Mouse (Mus musculus): ENCODE measurements around the gene Llph. TPM values are rescaled to one million over a fixed set of nuclear protein-coding genes. Genes with fewer than 3 reads are reported as not detected.
A peak's percentile ranks its signal among the peaks of the same experiment; 100 is the strongest.

Llph gene
- 53.7 and 56.6 TPM in 2 replicates for polyA plus RNA-seq (2014; fragmentation: Nextera tagmentation; extraction: Ambion mirVana)

DNA sequence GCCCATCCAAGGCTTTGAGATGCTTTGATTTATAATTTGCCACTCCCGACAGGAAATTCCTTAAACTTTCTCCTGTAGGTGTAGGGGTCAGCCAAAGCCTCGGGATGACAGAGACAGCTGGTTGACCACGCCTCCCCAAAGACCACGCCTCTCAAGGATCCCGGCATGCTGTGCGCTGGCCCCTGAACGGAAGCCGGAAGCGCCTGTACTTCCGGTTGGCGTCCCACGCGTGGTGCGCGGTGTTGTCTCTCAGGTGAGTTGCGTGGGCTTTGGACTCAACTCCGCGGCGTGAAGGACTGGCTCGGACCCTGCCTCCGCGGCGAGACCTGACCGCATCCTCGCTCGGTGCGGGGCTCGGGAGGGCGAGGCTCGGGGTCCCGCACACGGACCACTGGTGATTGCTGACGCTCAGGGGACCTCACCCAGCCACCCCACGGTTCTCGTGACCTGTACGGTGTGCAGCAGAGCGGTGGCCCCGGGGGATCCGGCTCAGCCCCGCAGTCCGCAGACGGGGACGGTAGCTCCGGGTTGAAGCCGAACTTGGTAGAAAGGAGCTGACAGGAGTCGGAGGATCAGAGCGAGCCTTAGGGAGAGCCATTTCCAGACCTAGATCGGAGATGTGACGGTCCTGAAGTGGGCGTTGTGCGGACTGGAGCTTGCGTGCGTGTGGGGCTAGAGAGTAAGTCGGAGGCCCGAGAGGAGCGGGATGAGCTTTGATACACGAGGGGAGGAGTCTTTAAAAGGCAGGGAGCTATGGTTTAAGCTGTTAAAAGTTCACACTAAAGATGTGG is at the start of gene Llph:
Gene Llph (plus strand): TSS at position 200 of the 791 bp plus-strand sequence.
- Histone ChIP-seq H3K4me2 (replicated peaks; ENCODE audit: low read depth, low read length) (peak within 1 kb of the TSS; percentile 65), H3K27ac (ENCODE audit: low read depth, low read length) (no peak within 1 kb of the TSS), H3K4me3 (ENCODE audit: low read depth, low read length) (peak within 1 kb of the TSS; percentile 99), H3K27me3 (ENCODE audit: control insufficient read depth, insufficient read depth, low read length) (no peaks in the 10 kb centered on the region), H3K4me1 (replicated peaks; ENCODE audit: control insufficient read depth, insufficient read depth, low read length) (no peaks in the 10 kb centered on the region), H3K9ac (ENCODE audit: low read depth, low read length) (peak within 1 kb of the TSS; percentile 85), H3K9me3 (ENCODE audit: control insufficient read depth, low read length) (no peaks in the 10 kb centered on the region), H3K36me3 (ENCODE audit: control insufficient read depth, insufficient read depth, low read length) (0 out of 2 replicates have a peak, but pooled peaks cover 3% of the 10 kb centered on the region)
- ATAC-seq (ENCODE audit: low FRiP score) = peak; percentile 92
- peak; percentile 91 for DNase-seq (ENCODE audit: low spot score)
- under 1% methylated on average over 57 of the region's 57 CpGs for WGBS

DNA sequence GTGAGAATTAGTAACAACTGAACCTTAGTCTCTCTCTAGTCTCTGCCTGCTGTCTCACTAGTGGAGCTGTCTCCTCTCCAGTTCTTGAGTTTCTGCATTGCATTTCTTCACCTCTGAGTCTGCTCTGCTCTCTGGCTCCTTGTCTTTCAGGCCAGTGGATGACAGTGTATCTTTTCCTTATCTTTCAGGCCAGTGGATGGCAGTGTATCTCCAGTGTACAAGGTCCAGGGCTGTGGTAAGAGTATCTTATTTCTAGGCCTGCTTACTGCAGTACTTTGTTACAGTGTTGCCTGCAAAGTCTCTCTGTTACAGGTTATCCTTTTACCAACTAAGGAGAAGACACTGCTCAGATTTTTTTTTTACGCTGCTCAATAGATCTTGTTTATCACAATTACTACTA is 44.0 kb upstream of the Llph start:
- DNase-seq (ENCODE audit: low spot score) = no peak
- Histone ChIP-seq H3K36me3 (ENCODE audit: control insufficient read depth, insufficient read depth, low read length) (no peaks in the 10 kb centered on the region), H3K27ac (ENCODE audit: low read depth, low read length) (no peak overlapping the region), H3K27me3 (ENCODE audit: control insufficient read depth, insufficient read depth, low read length) (no peaks in the 10 kb centered on the region), H3K9ac (ENCODE audit: low read depth, low read length) (no peak overlapping the region), H3K4me1 (replicated peaks; ENCODE audit: control insufficient read depth, insufficient read depth, low read length) (no peaks in the 10 kb centered on the region), H3K9me3 (ENCODE audit: control insufficient read depth, low read length) (no peaks in the 10 kb centered on the region), H3K4me2 (replicated peaks; ENCODE audit: low read depth, low read length) (no peak overlapping the region), H3K4me3 (ENCODE audit: low read depth, low read length) (no peak overlapping the region)
- ATAC-seq (ENCODE audit: low FRiP score) = no peak
- WGBS = 96% methylated on average over 1 of the region's 1 CpGs

DNA sequence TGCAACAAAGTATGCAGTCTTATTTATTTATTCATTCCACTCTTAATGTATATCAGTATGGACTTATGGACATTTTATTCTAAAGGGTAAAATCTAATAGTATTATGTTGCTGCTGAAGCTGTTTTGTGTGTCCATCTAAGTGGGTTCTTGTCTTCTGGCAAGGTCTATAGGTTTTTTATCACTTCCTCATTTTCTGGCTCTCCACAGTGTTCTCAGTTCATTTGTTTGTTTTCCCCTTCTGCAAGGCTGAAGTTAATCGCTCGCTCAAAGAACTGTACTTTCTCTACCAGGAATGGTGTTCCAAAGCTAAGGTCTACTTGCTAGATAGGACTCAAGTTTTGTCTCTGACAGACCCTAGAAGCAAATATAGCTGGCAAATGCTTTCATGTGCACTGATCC is 43.5 kb upstream of the Llph start:
- H3K27ac ChIP-seq (ENCODE audit: low read depth, low read length) = no peak overlapping the region
- no peaks in the 10 kb centered on the region for H3K9me3 ChIP-seq (ENCODE audit: control insufficient read depth, low read length)
- no peak for DNase-seq (ENCODE audit: low spot score)
- H3K4me2 ChIP-seq (replicated peaks; ENCODE audit: low read depth, low read length) = no peak overlapping the region
- no peaks in the 10 kb centered on the region for H3K36me3 ChIP-seq (ENCODE audit: control insufficient read depth, insufficient read depth, low read length)
- no peaks in the 10 kb centered on the region for H3K27me3 ChIP-seq (ENCODE audit: control insufficient read depth, insufficient read depth, low read length)
- no peak overlapping the region for H3K9ac ChIP-seq (ENCODE audit: low read depth, low read length)
- H3K4me3 ChIP-seq (ENCODE audit: low read depth, low read length) = no peak overlapping the region
- no peak for ATAC-seq (ENCODE audit: low FRiP score)
- WGBS = 90% methylated on average over 2 of the region's 2 CpGs
- no peaks in the 10 kb centered on the region for H3K4me1 ChIP-seq (replicated peaks; ENCODE audit: control insufficient read depth, insufficient read depth, low read length)

DNA sequence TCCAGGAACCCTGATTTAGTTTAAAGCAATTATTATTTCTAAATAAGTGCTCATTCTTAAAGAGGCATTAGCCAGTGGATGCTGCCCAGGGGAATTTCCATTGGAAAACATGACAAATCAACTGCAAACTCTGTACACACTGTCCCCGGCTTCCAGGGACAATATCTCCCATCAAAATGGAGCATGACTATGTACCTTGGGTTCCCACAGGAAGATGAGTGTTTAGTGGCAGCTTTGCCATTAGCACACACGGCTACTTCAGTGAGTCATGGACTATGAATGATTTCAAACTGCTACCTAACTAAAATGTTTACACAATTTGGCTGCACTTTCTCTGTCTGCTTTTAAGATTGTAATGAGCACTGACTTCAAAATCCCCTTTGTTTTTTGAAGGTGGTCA is 38.4 kb upstream of the Llph start:
- H3K27ac ChIP-seq (ENCODE audit: low read depth, low read length) = no peak overlapping the region
- WGBS = 81% methylated on average over 2 of the region's 2 CpGs
- ATAC-seq (ENCODE audit: low FRiP score) = no peak

DNA sequence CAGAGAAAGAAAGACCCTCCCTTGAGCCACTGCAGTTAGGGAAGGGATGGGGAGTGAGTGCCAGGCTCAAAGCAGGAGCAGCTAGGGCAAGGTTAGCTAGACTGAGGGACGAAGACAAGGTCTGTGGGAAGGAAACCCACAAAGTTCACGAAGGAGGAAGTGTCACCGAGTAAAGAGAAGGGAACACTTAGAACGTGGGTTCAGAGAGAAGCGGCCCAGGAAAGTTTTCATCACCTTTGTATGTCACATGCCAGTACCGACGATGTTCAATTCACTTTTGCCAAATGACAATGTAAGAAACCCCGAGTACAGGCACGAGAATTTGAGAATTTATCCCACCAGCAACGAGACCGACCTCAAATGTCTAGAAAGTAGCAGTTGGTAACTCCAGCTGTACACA is 37.6 kb upstream of the Llph start:
- no peak overlapping the region for H3K4me3 ChIP-seq (ENCODE audit: low read depth, low read length)
- no peaks in the 10 kb centered on the region for H3K4me1 ChIP-seq (replicated peaks; ENCODE audit: control insufficient read depth, insufficient read depth, low read length)
- WGBS = 75% methylated on average over 11 of the region's 11 CpGs

More for the DNA sequence above, 38.4 kb upstream of the Llph start:
- Histone ChIP-seq H3K4me2 (replicated peaks; ENCODE audit: low read depth, low read length) (no peak overlapping the region), H3K4me3 (ENCODE audit: low read depth, low read length) (no peak overlapping the region), H3K9me3 (ENCODE audit: control insufficient read depth, low read length) (no peaks in the 10 kb centered on the region), H3K27me3 (ENCODE audit: control insufficient read depth, insufficient read depth, low read length) (no peaks in the 10 kb centered on the region), H3K9ac (ENCODE audit: low read depth, low read length) (no peak overlapping the region), H3K4me1 (replicated peaks; ENCODE audit: control insufficient read depth, insufficient read depth, low read length) (no peaks in the 10 kb centered on the region), H3K36me3 (ENCODE audit: control insufficient read depth, insufficient read depth, low read length) (no peaks in the 10 kb centered on the region)
- DNase-seq (ENCODE audit: low spot score) = no peak

DNA sequence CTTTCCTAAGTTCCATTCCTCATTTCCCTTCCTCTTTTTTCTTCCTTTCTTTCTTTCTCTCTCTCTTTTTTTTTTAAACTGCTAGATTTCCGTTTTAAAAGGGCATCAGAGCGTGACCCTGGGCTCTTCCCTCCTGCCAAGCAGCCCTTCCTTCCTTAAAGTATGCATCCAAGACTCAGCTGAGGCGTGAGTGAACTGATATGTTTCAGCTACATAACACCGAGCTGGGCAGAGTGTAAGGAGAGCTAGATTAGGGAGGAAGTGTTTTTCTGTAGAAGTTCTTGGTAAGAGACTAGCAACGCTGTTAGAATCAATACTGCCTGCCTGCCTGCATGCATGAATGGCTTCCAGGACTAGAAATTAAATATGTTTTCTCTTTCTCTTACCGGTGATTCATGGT is 37.1 kb upstream of the Llph start:
- WGBS = 41% methylated on average over 6 of the region's 6 CpGs
- Histone ChIP-seq H3K4me3 (ENCODE audit: low read depth, low read length) (no peak overlapping the region), H3K4me1 (replicated peaks; ENCODE audit: control insufficient read depth, insufficient read depth, low read length) (no peaks in the 10 kb centered on the region), H3K36me3 (ENCODE audit: control insufficient read depth, insufficient read depth, low read length) (no peaks in the 10 kb centered on the region), H3K27me3 (ENCODE audit: control insufficient read depth, insufficient read depth, low read length) (no peaks in the 10 kb centered on the region), H3K27ac (ENCODE audit: low read depth, low read length) (no peak overlapping the region), H3K9me3 (ENCODE audit: control insufficient read depth, low read length) (no peaks in the 10 kb centered on the region), H3K4me2 (replicated peaks; ENCODE audit: low read depth, low read length) (no peak overlapping the region), H3K9ac (ENCODE audit: low read depth, low read length) (no peak overlapping the region)
- DNase-seq (ENCODE audit: low spot score) (no peak), ATAC-seq (ENCODE audit: low FRiP score) (no peak)

More for the DNA sequence above, 37.6 kb upstream of the Llph start:
- Histone ChIP-seq H3K36me3 (ENCODE audit: control insufficient read depth, insufficient read depth, low read length) (no peaks in the 10 kb centered on the region), H3K9ac (ENCODE audit: low read depth, low read length) (no peak overlapping the region), H3K27me3 (ENCODE audit: control insufficient read depth, insufficient read depth, low read length) (no peaks in the 10 kb centered on the region), H3K4me2 (replicated peaks; ENCODE audit: low read depth, low read length) (no peak overlapping the region), H3K27ac (ENCODE audit: low read depth, low read length) (no peak overlapping the region), H3K9me3 (ENCODE audit: control insufficient read depth, low read length) (no peaks in the 10 kb centered on the region)
- DNase-seq (ENCODE audit: low spot score) (no peak), ATAC-seq (ENCODE audit: low FRiP score) (no peak)

DNA sequence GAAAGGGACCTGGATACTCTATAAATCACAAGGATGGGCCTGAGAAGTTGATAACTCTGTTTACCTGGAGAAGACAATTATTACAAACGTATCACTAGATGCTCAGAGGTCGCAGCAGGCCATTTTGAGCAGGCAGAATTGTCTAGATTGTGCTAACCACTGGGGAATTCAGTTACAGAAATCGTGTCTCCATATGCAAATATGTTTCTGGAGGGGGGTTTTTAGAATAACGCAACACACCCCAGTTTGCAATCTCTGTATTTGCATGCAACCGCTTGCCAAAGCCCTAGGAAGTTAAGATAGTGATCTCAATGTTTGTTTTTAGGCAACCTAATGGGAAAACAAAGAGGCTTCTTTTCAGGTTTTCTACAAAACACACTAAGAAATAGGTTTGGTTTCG is 35.7 kb upstream of the Llph start:
- Histone ChIP-seq H3K27me3 (ENCODE audit: control insufficient read depth, insufficient read depth, low read length) (no peaks in the 10 kb centered on the region), H3K4me1 (replicated peaks; ENCODE audit: control insufficient read depth, insufficient read depth, low read length) (no peaks in the 10 kb centered on the region), H3K9me3 (ENCODE audit: control insufficient read depth, low read length) (no peaks in the 10 kb centered on the region), H3K4me2 (replicated peaks; ENCODE audit: low read depth, low read length) (no peak overlapping the region), H3K36me3 (ENCODE audit: control insufficient read depth, insufficient read depth, low read length) (no peaks in the 10 kb centered on the region), H3K27ac (ENCODE audit: low read depth, low read length) (no peak overlapping the region), H3K9ac (ENCODE audit: low read depth, low read length) (no peak overlapping the region), H3K4me3 (ENCODE audit: low read depth, low read length) (no peak overlapping the region)
- WGBS = 87% methylated on average over 6 of the region's 6 CpGs
- DNase-seq (ENCODE audit: low spot score) (no peak), ATAC-seq (ENCODE audit: low FRiP score) (no peak)

DNA sequence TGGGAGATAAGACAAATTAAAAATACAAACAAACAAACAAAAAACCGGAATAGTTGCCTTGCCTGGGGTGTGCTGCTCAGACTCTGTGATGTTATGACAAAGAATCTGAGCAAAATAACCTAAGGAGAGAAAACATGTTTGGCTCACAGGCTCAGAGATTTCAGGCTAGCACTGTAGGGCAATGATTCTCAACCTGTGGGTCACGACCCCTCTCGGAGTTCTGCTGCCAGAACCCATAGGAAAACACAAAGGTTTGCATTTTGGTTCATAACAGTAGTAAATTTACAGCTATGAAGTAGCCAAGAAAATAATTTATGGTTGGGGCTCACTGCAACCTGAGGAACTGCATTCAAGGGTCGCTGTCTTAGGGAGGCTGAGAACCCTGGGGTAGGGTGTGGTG is 34.6 kb upstream of the Llph start:
- no peaks in the 10 kb centered on the region for H3K4me1 ChIP-seq (replicated peaks; ENCODE audit: control insufficient read depth, insufficient read depth, low read length)

DNA sequence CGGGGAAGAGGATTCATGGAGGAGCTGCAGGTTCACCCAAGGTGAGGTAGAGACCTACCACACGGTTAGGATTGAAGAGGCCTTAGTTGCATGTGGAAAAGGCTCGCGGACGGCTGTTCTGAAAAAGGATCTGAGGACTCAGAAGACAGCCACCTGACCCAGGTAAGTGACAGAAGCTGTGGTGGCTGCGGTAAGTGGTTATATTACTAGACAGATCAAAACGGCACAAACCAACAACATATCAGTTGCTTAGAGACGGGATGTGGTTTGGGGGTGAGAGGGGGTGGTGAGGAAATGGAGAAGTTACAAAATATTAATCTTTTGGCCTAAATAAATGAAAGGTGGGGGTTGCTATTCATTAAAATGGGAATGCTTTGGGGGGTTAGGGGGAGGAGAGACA is 33.6 kb upstream of the Llph start:
- Histone ChIP-seq H3K27me3 (ENCODE audit: control insufficient read depth, insufficient read depth, low read length) (no peaks in the 10 kb centered on the region), H3K4me3 (ENCODE audit: low read depth, low read length) (no peak overlapping the region), H3K9ac (ENCODE audit: low read depth, low read length) (no peak overlapping the region), H3K9me3 (ENCODE audit: control insufficient read depth, low read length) (no peaks in the 10 kb centered on the region), H3K4me1 (replicated peaks; ENCODE audit: control insufficient read depth, insufficient read depth, low read length) (no peaks in the 10 kb centered on the region), H3K27ac (ENCODE audit: low read depth, low read length) (no peak overlapping the region), H3K36me3 (ENCODE audit: control insufficient read depth, insufficient read depth, low read length) (no peaks in the 10 kb centered on the region), H3K4me2 (replicated peaks; ENCODE audit: low read depth, low read length) (no peak overlapping the region)
- WGBS = 95% methylated on average over 8 of the region's 8 CpGs
- ATAC-seq (ENCODE audit: low FRiP score) (no peak), DNase-seq (ENCODE audit: low spot score) (no peak)

More for the DNA sequence above, 34.6 kb upstream of the Llph start:
- no peak for ATAC-seq (ENCODE audit: low FRiP score)
- Histone ChIP-seq H3K27me3 (ENCODE audit: control insufficient read depth, insufficient read depth, low read length) (no peaks in the 10 kb centered on the region), H3K9ac (ENCODE audit: low read depth, low read length) (no peak overlapping the region), H3K27ac (ENCODE audit: low read depth, low read length) (no peak overlapping the region), H3K4me3 (ENCODE audit: low read depth, low read length) (no peak overlapping the region), H3K9me3 (ENCODE audit: control insufficient read depth, low read length) (no peaks in the 10 kb centered on the region), H3K4me2 (replicated peaks; ENCODE audit: low read depth, low read length) (no peak overlapping the region), H3K36me3 (ENCODE audit: control insufficient read depth, insufficient read depth, low read length) (no peaks in the 10 kb centered on the region)
- 87% methylated on average over 4 of the region's 4 CpGs for WGBS
- DNase-seq (ENCODE audit: low spot score) = no peak

All from hindbrain, embryonic 11.5 days (tissue).